Mouse (Mus musculus) heart, adult 2 months (tissue): ENCODE data around the gene Myo1c. TPM values are rescaled to one million over a fixed set of nuclear protein-coding genes. Genes with fewer than 3 reads are reported as not detected.

ENCODE experiments used
- DNase-seq, 2 experiments: peaks; one replicate each; pipeline ENCODE4 v3.0.0; 2021
- H3K27ac ChIP-seq: fragments of 200-600 bp; 2 replicates; pipeline ENCODE4 v1.8.1; 2022
- H3K27me3 ChIP-seq: fragments of 200-500 bp; 2 replicates; pipeline ENCODE4 v1.6.1; 2012; ENCODE audit warnings: mild to moderate bottlenecking, low read length, inconsistent platforms, mixed read lengths; ENCODE audit not compliant: control insufficient read depth, insufficient read depth
- H3K36me3 ChIP-seq: fragments of 200-500 bp; 2 replicates; pipeline ENCODE4 v1.6.1; 2012; ENCODE audit warnings: low read length, inconsistent platforms; ENCODE audit not compliant: control insufficient read depth, insufficient read depth
- H3K4me1 ChIP-seq: fragments of 200-500 bp; 2 replicates; pipeline ENCODE4 v1.6.1; 2011; ENCODE audit warnings: low read length; ENCODE audit not compliant: control insufficient read depth, insufficient read depth
- H3K4me3 ChIP-seq: fragments of 200-600 bp; 2 replicates; pipeline ENCODE4 v1.8.1; 2022
- H3K79me2 ChIP-seq: fragments of 200-500 bp; replicated peaks from 2 replicates; pipeline ENCODE4 v1.6.1; 2012; ENCODE audit warnings: mild to moderate bottlenecking, inconsistent platforms, low read length, moderate library complexity, mixed read lengths; ENCODE audit not compliant: control insufficient read depth, insufficient read depth
- H3K9ac ChIP-seq: fragments of 200-500 bp; 2 replicates; pipeline ENCODE4 v1.6.1; 2012; ENCODE audit warnings: low read depth, mild to moderate bottlenecking, control low read depth, inconsistent platforms, low read length, mixed read lengths
- CTCF ChIP-seq: fragments of 200-600 bp; IDR thresholded peaks from 2 replicates; pipeline ENCODE4 v1.8.1; 2022; ENCODE audit warnings: antibody characterized with exemption, mild to moderate bottlenecking, moderate library complexity
- EP300 ChIP-seq: fragments of 200-500 bp; IDR thresholded peaks from 2 replicates; pipeline ENCODE4 v1.6.1; 2011; ENCODE audit warnings: low read depth, low read length, control low read depth; ENCODE audit not compliant: insufficient read depth
- POLR2A ChIP-seq: fragments of 200-500 bp; IDR thresholded peaks from 2 replicates; pipeline ENCODE4 v1.6.1; 2011; ENCODE audit warnings: mild to moderate bottlenecking, low read depth, low read length, control low read depth; ENCODE audit not compliant: insufficient read depth
- WGBS: fragments of 180-500 bp; shearing (Covaris S2); methylation state at CpG from one replicate; pipeline ENCODE4 v1.1.7; 2018; 5-methylcytosine and 5-hydroxymethylcytosine counted together
- intact Hi-C: fragments of 180-260 bp; cut with DNase I; formaldehyde crosslinking; loops from one replicate; pipeline ENCODE4 v1.15.1; 2025
- polyA plus RNA-seq: library from polyadenylated mRNA; depleted of rRNA; stranded (reverse); fragments of >200 nt; gene quantifications from 2 replicates; pipeline ENCODE4 v1.2.3, GENCODE M21; 2012
- total RNA-seq, 2 experiments: library from RNA; stranded (reverse); gene quantifications; 2 replicates each; pipeline ENCODE4 v1.2.3; 2021

Gene Myo1c
- total and polyA plus RNA-seq, 3 experiments, result 68.7 to 105 (median 96.9) TPM

DNA sequence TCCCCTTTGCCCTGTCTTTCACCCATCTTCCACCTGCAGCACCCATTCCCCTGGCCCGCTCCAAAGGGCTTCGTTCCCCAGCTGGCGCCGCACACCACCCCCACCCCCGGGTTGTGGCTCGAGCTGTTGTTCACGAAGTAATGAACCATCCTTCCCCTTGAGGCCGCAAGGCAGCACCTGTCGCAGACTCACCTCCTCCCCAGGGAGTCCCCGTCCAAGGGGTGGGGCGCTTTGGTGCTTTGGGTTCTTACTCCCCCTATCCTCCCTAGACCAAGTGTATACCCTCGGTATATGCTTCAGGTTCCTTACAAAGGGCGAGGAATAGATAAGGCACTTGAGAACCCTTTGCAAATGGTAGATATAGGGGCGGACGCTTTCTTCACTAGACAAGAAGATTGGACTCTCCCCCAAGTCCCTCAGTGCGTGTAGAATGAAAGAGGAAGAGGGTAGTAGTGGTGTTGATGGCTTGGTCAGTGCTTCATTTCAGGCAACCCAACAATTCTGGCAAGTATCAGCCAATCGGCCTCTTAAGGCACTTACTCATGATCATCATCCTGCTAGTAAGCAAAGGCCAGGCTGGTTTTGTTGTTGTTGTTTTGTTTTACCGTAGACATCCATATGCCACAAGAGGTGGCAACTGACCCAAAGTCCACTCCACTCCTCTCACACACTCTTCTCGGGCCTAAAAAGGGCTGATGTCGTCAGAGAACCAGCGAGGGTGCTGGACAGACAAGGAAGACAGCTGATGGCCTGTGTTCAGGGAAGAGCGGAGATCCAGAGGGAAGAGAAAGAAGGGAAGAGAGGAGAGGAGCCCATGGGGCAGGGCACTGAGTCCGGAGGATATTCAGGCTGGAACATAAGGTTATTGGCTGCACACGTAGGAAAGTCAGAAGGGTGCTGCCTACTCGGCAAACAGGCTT, 4.4 kb downstream of the Myo1c start:
- H3K27me3 ChIP-seq, result no peaks in the 10 kb centered on the region
- H3K36me3 ChIP-seq, result peaks cover 2% of the 10 kb centered on the region; the same call in 1 of the 2 replicates
- intact Hi-C loops, result loop anchor here (2.0 kb wide), 1 partner anchor 78 kb away; the partner anchor contains the start of gene Ywhae
- peak overlapping the region; percentile 74 for H3K9ac ChIP-seq
- 48% methylated on average over 25 of the region's 25 CpGs for WGBS
- no peaks in the 10 kb centered on the region for H3K79me2 ChIP-seq
- H3K4me3 ChIP-seq, result peak overlapping the region; percentile 62
- H3K4me1 ChIP-seq, result peaks cover 28% of the 10 kb centered on the region
- peak overlapping the region; percentile 99 for H3K27ac ChIP-seq
- peak; percentile 54 to 75 for DNase-seq
- TF ChIP-seq CTCF (no peak), POLR2A (no peak), EP300 (no peak)

DNA sequence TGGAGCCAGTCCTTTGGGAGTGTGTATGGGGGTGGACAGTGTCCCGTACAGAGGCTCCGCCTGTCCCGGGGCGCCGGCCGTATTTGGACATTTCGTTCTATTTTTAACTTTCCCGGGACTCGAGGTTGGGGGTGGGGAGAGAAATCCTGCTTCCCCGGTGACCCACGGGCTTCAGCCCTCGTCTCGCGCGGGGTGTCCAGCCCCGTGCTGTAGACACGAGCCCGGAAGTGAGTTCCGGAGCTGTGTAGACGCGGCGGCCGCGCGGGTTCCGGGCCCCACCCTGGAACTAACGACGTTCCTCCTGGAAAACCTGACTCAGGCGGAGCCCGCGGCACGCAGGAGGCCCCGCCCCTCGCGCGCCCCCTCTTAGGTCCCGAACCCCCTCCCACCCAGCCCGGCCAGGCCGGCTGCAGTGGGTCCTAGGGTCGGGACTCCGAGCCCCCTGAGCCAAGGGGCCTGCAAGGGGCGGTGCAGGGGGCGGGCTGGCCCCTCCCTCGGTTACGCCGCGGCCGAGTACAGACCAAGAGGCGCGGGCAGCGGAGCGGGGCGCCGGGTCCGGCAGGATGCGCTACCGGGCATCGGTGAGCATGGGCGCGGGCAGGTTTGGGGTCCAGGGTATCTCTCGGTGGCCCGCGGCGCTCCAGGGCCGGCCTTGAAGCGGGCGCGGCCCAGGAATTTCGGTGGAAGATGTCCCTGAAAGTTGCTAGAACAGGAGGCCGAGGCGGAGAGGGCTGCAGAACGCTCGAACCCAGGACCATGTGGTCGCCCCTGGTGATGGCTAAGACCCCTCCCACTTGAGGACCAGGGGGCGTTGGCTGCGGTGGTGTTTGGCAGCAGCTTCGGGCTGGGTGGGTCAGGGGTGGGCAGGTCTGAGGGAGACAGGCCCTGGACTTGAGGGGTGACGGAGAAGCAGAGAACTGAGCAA, 5.6 kb downstream of the Myo1c start:
- peaks cover 26% of the 10 kb centered on the region for H3K4me1 ChIP-seq

DNA sequence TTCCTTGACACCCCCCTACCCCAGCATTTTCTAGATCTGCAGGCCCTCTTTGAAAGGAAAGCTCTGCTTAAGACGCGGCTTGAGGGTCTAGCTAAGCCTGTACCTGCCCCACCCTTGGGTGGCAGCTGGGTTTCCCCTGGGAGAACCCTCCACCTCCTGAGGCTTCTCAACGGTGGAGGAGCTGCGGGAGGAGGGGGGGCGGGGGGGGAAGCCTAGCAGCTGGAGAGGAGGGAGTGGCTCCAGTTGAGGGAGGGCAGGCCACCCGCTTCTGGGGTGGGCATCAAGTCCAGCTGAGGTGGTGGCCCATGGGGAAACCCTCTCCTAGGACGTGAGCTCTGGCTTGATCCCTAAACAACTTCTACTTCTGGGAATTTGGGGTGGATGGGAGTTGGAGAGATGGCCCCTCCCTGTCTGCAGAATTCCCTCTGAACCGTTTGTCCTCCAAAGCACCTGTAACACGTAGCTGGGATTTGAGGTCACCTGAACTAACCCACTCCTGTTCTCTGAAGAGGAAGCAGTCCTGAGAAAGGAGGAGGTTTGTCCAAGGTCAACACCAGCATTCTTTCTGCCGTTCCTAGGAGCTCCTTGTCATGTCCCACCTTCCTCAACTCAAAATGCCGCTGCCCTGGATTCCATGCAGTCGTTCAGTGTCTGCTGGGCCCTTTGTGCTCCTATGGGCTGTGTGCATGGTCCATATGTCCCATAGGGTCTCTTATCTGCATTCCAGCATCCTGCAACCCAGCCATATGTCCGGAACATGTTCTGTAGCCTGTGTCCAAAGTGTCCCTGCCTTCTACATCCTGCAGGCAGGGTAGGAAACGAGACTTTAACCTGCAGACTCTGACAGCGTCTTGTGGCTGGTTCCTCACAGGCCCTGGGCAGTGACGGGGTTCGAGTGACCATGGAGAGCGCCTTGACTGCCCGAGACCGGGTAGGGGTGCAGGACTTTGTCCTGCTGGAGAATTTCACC, 6.6 kb downstream of the Myo1c start:
- peak overlapping the region; percentile 62 for H3K4me3 ChIP-seq
- 41% methylated on average over 20 of the region's 20 CpGs for WGBS
- H3K36me3 ChIP-seq, result peaks cover 2% of the 10 kb centered on the region; the same call in 1 of the 2 replicates
- TF ChIP-seq POLR2A (no peak), EP300 (no peak), CTCF (no peak)
- peaks cover 26% of the 10 kb centered on the region for H3K4me1 ChIP-seq
- peak; percentile 40 to 46 for DNase-seq
- peak overlapping the region; percentile 74 for H3K9ac ChIP-seq
- H3K79me2 ChIP-seq, result no peaks in the 10 kb centered on the region
- intact Hi-C loops, result loop anchor here (2.0 kb wide), 1 partner anchor 22 kb away; the partner anchor contains the start of gene Crk
- no peaks in the 10 kb centered on the region for H3K27me3 ChIP-seq
- peak overlapping the region; percentile 99 for H3K27ac ChIP-seq

More for the DNA sequence above, 5.6 kb downstream of the Myo1c start:
- peaks cover 2% of the 10 kb centered on the region; the same call in 1 of the 2 replicates for H3K36me3 ChIP-seq
- no peaks in the 10 kb centered on the region for H3K79me2 ChIP-seq
- DNase-seq, result peak; percentile 90 to 92
- peak overlapping the region; percentile 74 for H3K9ac ChIP-seq
- under 1% methylated on average over 78 of the region's 78 CpGs for WGBS
- H3K4me3 ChIP-seq, result peak overlapping the region; percentile 62
- intact Hi-C loops, result loop anchor here (2.0 kb wide), 2 partner anchors 23 to 77 kb away; partner anchors contain the start of genes Crk and Ywhae
- TF ChIP-seq POLR2A, result peak; percentile 60
- peak; percentile 52; the same call in 1 of the 2 replicates for TF ChIP-seq EP300
- TF ChIP-seq CTCF, result no peak
- H3K27ac ChIP-seq, result peak overlapping the region; percentile 99
- H3K27me3 ChIP-seq, result no peaks in the 10 kb centered on the region

DNA sequence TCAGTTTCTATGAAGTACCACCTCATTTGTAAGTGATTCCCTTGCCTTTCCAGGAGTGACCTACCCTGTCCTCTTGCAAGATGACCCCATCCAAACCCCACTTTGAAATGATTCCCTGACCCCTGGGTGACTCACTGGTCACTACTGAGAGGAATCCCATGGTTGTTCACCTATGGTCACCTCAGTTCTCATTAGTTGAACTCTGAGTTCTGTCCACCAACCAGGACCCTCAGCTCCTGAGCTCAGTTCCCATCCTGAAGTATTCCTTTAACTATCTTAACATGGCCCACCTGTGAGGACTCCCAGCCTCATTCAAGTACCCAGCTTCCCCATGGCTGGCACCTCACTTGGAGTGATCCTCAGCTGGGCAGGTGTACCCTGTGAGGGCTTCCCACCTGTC, 7.5 kb downstream of the Myo1c start:
- TF ChIP-seq POLR2A (no peak), EP300 (no peak), CTCF (no peak)
- DNase-seq, result no peak
- intact Hi-C loops, result loop anchor here (2.0 kb wide), 1 partner anchor 21 kb away; the partner anchor contains the start of gene Crk
- no peak overlapping the region for H3K27ac ChIP-seq
- H3K4me3 ChIP-seq, result no peak overlapping the region
- no peaks in the 10 kb centered on the region for H3K27me3 ChIP-seq
- H3K79me2 ChIP-seq, result no peaks in the 10 kb centered on the region
- no peak overlapping the region for H3K9ac ChIP-seq
- peaks cover 19% of the 10 kb centered on the region for H3K4me1 ChIP-seq
- H3K36me3 ChIP-seq, result peaks cover 2% of the 10 kb centered on the region; the same call in 1 of the 2 replicates
